Mouse (Mus musculus) brain, embryonic 14.5 days (tissue): Measurements from ENCODE around the gene Gm11985. TPM values are rescaled to one million over a fixed set of nuclear protein-coding genes. Genes with fewer than 3 reads are reported as not detected.

ENCODE experiments used
- DNase-seq: peaks from one replicate; pipeline ENCODE4 v3.0.0-alpha.2; 2011; ENCODE audit warnings: low read depth
- CTCF ChIP-seq: fragments of 200-500 bp; IDR thresholded peaks from 2 replicates; pipeline ENCODE4 v1.5.1; 2012; ENCODE audit warnings: inconsistent platforms, mild to moderate bottlenecking, moderate library complexity, borderline replicate concordance; ENCODE audit not compliant: insufficient read depth, insufficient read length; ENCODE audit errors: extremely low read depth
- POLR2A ChIP-seq: fragments of 200-500 bp; IDR thresholded peaks from 2 replicates; pipeline ENCODE4 v1.6.1; 2012; ENCODE audit warnings: mild to moderate bottlenecking, inconsistent platforms, borderline replicate concordance; ENCODE audit not compliant: poor library complexity, insufficient read depth, insufficient read length, severe bottlenecking; ENCODE audit errors: extremely low read depth
- polyA plus RNA-seq: library from polyadenylated mRNA; depleted of rRNA; stranded (reverse); fragments of >200 nt; gene quantifications from 2 replicates; pipeline ENCODE4 v1.2.3, GENCODE M21; 2012

The Gm11985 gene
- polyA plus RNA-seq, 1 experiment: not detected

- TF ChIP-seq POLR2A (no peak), CTCF (peak; percentile 84)
- DNase-seq: peak; percentile 78
Observed at GRCm38 (mm10) chr11:7215703-7216102, 27.3 kb upstream of the Gm11985 start.

GRCm38 (mm10) chr11:7214761-7215160 is 26.4 kb upstream of the Gm11985 start:
- TF ChIP-seq CTCF (peak; percentile 84), POLR2A (no peak)
- DNase-seq: peak; percentile 89

GRCm38 (mm10) chr11:7214342-7214660 is 25.9 kb upstream of the Gm11985 start:
- TF ChIP-seq CTCF (no peak), POLR2A (no peak)
- no peak for DNase-seq

DNA sequence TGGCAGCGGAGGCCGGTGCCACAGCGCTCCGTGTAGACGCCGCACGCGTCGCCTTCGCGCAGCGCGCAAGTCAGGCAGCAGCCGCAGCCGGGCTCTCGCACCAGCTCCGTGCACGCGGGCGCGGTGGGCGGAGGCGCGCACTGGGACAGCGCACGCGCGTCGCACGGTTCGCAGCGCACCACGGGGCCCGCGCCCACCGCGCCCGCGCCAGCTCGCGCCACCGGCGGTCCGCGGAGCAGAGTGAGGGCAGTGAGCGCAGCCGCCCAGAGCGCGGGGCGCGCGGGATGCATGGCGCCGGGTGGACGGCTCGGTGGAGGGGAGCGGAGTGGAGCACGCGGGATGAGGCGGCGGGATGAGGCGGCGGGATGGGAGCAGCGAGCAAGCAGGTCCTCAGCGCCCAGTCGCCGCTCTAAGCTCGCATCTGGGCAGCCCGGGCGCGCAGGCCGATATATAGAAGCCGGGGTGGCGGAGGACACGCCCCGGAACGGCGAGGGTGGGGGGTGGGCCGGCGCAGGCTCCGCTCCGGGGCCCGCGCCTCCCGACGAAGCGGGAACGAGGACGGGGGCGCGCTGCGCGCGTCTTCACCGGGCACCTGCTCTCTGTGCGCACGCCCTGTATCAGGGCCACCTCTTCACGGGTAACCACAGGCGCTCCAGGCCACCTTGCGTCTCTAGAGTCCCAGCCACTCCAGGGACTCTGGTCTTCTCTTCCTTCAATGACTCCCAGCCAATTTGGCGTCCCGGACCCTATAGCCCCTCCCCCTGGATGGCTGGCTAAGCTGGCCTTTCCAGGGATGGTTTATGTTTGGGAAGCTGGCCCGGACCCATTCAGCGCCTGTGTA is 25.4 kb upstream of the Gm11985 start, which contains the start of gene Igfbp3:
TSS of gene Igfbp3 (minus strand) at position 423 of the 841 bp plus-strand sequence.
- DNase-seq: peak; percentile 92
- no peak for TF ChIP-seq CTCF
- TF ChIP-seq POLR2A: peak; percentile 37; the same call in 1 of the 2 replicates

- DNase-seq: no peak
- TF ChIP-seq POLR2A (no peak), CTCF (no peak)
Observed at GRCm38 (mm10) chr11:7213161-7213500, 24.8 kb upstream of the Gm11985 start.

GRCm38 (mm10) chr11:7212126-7212798 is 23.9 kb upstream of the Gm11985 start:
- DNase-seq: no peak
- no peak for TF ChIP-seq POLR2A
- no peak for TF ChIP-seq CTCF

- TF ChIP-seq CTCF (no peak), POLR2A (no peak)
- DNase-seq: peak; percentile 61
Observed at GRCm38 (mm10) chr11:7211211-7211610, 22.8 kb upstream of the Gm11985 start.

- TF ChIP-seq POLR2A (no peak), CTCF (peak; percentile 99)
- peak; percentile 82 for DNase-seq
Observed at GRCm38 (mm10) chr11:7210343-7210742, 22.0 kb upstream of the Gm11985 start.

- TF ChIP-seq CTCF (no peak), POLR2A (no peak)
- DNase-seq: no peak
Observed at GRCm38 (mm10) chr11:7203846-7204245, 15.5 kb upstream of the Gm11985 start.

DNA sequence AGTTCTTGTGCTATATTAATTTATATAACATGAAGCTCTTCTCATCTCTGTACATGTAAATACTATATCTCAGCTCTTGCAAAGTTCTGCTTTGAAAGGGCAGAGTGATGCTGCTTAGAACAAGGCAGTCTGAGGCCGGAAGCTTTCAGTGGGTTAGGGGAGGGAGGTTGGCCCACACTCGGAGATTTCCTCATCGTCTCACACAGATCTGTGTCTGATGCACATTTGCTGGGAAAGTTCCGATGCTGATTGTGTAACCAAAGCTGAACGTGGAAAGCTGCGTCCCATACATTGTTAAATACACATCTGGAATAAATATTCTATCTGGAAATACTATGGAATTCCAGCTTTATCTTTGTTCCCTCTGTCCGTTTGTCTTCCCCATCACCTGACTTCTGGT is 13.8 kb upstream of the Gm11985 start:
- no peak for DNase-seq
- TF ChIP-seq CTCF (no peak), POLR2A (no peak)

- DNase-seq: no peak
- TF ChIP-seq POLR2A (no peak), CTCF (no peak)
Observed at GRCm38 (mm10) chr11:7200393-7200783, 12.0 kb upstream of the Gm11985 start.

DNA sequence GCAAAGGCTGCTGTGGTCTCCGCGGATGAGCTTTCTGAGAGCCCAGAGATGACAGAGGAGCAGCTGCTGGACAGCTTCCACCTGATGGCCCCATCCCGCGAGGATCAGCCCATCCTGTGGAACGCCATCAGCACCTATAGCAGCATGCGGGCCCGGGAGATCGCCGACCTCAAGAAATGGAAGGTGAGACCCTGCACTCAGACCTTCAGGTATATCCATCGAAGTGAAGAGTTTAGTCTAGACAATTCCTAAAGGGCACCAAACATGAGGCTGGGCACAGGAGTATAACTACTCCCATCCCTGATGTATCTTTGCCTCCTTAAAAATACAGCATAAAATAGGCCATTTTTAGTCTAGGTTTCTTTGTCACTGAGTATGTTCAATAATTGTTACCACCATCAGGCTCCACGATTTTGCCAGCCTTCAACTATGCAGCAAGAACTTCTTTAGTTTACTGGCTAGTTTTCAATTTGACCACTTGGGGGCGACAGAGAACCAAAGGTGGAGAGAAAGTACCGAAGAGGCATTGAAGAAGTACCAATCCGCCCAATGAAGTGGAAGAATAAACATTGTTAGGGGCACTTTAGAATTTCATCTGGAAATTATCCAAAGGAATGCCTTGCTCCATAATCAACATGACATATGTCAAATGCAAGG is 11.5 kb upstream of the Gm11985 start:
- TF ChIP-seq CTCF (peak; percentile 68; the same call in 1 of the 2 replicates), POLR2A (no peak)
- DNase-seq: peak; percentile 82
